In the genomic region with DNA sequence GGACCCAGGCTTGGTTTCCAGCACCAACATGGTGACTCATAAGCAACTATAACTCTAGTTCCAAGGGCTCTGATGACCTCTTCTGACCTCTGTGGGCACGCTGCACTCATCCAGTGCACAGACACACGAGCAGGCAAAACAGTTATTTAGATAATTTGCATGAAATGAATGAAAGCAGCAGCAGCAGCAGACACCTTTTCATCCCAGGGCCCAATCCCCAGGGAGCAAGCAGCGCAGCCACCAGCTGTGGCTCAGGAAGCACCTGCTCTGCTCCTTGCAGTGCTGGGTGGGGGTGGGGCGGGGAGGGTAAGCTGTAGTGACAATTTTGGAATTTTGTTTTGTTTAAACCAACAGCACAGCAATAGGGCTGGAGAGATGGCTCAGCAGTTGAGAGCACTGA, we compare ENCODE assay signal across 12 mouse cellular contexts. TPM values are rescaled to one million over a fixed set of nuclear protein-coding genes. Genes with fewer than 3 reads are reported as not detected.
A peak's percentile ranks its signal among the peaks of the same experiment; 100 is the strongest.
DNase-seq lines count a peak whose midpoint lies in the region; ATAC-seq lines count a peak whose summit lies in the region.
"Had no signal": no experiment of that assay in that cellular context is flagged by ENCODE, and none has a peak within 500 bp of the region (broad histone marks: within the 10 kb centered on the region; RNA-seq: fewer than 3 reads in every experiment).

No protein-coding gene starts in this region.

- H3K27ac ChIP-seq in hindbrain, embryonic 15.5 days (replicated peaks): peak overlapping the region; percentile 32; the same call in 1 of the 2 replicates
- H3K27ac ChIP-seq: limb, embryonic 15.5 days had no signal

- no peak for ATAC-seq in hindbrain, embryonic 15.5 days (ENCODE audit: low FRiP score, low read depth)
- no peak for ATAC-seq in erythroid progenitor cell, adult 5-6 weeks (replicated peaks; ENCODE audit: low FRiP score, poor library complexity, severe bottlenecking)

- H3K36me3 ChIP-seq in hindbrain, embryonic 15.5 days: peaks cover 80% of the 10 kb centered on the region

- no peaks in the 10 kb centered on the region for H3K27me3 ChIP-seq in hindbrain, embryonic 15.5 days
- H3K27me3 ChIP-seq: heart, embryonic 12.5 days; limb, embryonic 15.5 days had no signal

- no peaks in the 10 kb centered on the region for H3K9me3 ChIP-seq in hindbrain, embryonic 15.5 days
- H3K9me3 ChIP-seq: heart, embryonic 12.5 days had no signal

- DNase-seq in heart, adult 11 months: peak; percentile 85
- DNase-seq in heart, adult 8-10 months (ENCODE audit: low spot score): no peak
- DNase-seq in 416B (ENCODE audit: low read depth) (peak; percentile 42), ES-CJ7 (ENCODE audit: low read depth, low spot score) (peak; percentile 15)
- DNase-seq in left cerebral cortex, adult 9 months (ENCODE audit: low spot score in 2 of 2): no peak
- DNase-seq in heart, postnatal 4 days: no peak
- DNase-seq: lung, postnatal 10 days; thymus, postnatal 4 days had no signal

- 52% methylated on average over 4 of the region's 4 CpGs for WGBS in hindbrain, embryonic 15.5 days

- no peak overlapping the region for H3K4me3 ChIP-seq in hindbrain, embryonic 15.5 days
- H3K4me3 ChIP-seq: heart, embryonic 12.5 days; limb, embryonic 15.5 days had no signal

- no peak overlapping the region for H3K9ac ChIP-seq in hindbrain, embryonic 15.5 days
- H3K9ac ChIP-seq: heart, embryonic 12.5 days; limb, embryonic 15.5 days had no signal

- H3K4me1 ChIP-seq in hindbrain, embryonic 15.5 days (replicated peaks): 0 out of 2 replicates have a peak, but pooled peaks cover 3% of the 10 kb centered on the region
- H3K4me1 ChIP-seq: heart, embryonic 12.5 days; limb, embryonic 15.5 days had no signal

- H3K4me2 ChIP-seq in hindbrain, embryonic 15.5 days: no peak overlapping the region
- H3K4me2 ChIP-seq: heart, embryonic 12.5 days; limb, embryonic 15.5 days had no signal

RNA-seq across cellular contexts. Expression of a gene that starts 29.7 kb away (rescaled TPM):
- total RNA-seq in heart, adult 8-10 months (2022): 1 to 10 TPM; 4.6 to 6.0 (median 5.1) TPM
- polyA plus RNA-seq in hindbrain, embryonic 15.5 days (2015; fragmentation: Nextera tagmentation; extraction: Ambion mirVana): 218 and 229 TPM in 2 replicates
- 3.6 and 5.4 TPM in 2 replicates for total RNA-seq in erythroid progenitor cell, adult 5-6 weeks (2015; ENCODE audit: low replicate concordance)
- 2.2 and 5.1 TPM in 2 replicates for total RNA-seq in erythroid progenitor cell, adult 5-6 weeks (2017; ENCODE audit: low replicate concordance)
- 10 to 100 TPM; 15.9 to 17.0 TPM for total RNA-seq in heart, postnatal 4 days (2021)

RNA-seq across cellular contexts. Expression of a gene that starts 30.5 kb away (rescaled TPM):
- 10 to 100 TPM; 34.9 to 43.8 (median 37.4) TPM for total RNA-seq in heart, adult 8-10 months (2022)
- 31.4 and 32.8 TPM in 2 replicates for polyA plus RNA-seq in hindbrain, embryonic 15.5 days (2015; fragmentation: Nextera tagmentation; extraction: Ambion mirVana)
- 15.5 and 16.3 TPM in 2 replicates for total RNA-seq in erythroid progenitor cell, adult 5-6 weeks (2015; ENCODE audit: low replicate concordance)
- 9.4 and 12.6 TPM in 2 replicates for total RNA-seq in erythroid progenitor cell, adult 5-6 weeks (2017; ENCODE audit: low replicate concordance)
- 10 to 100 TPM; 55.6 to 55.7 TPM for total RNA-seq in heart, postnatal 4 days (2021)

Comparison
In these comparisons a context has a peak if more than half of its experiments do, and no peak if none do; other contexts are left out.
1. DNase-seq: peak in heart, adult 11 months (single experiment), 416B (single experiment) and ES-CJ7 (single experiment); none in heart, adult 8-10 months (single experiment), left cerebral cortex, adult 9 months (0 of 2) and heart, postnatal 4 days (single experiment).